Mouse (Mus musculus) CH12.LX (cell line): ENCODE measurements around the gene Ttll5. TPM values are rescaled to one million over a fixed set of nuclear protein-coding genes. Genes with fewer than 3 reads are reported as not detected.

Experiments used
- DNase-seq: peaks from one replicate; pipeline ENCODE4 v3.0.0-alpha.2; 2013; ENCODE audit errors: extremely low read depth
- H3K27ac ChIP-seq: 2 replicates; pipeline ENCODE4 v1.5.1; 2012; ENCODE audit warnings: low read depth, mild to moderate bottlenecking, control low read depth, moderate library complexity; ENCODE audit not compliant: insufficient read depth
- H3K27me3 ChIP-seq: replicated peaks from 2 replicates; pipeline ENCODE3; 2012; ENCODE audit warnings: inconsistent platforms
- H3K36me3 ChIP-seq, 2 experiments: replicated peaks in 1 of 2; 2 replicates each; pipeline versions ENCODE3 to v1.6.1; 2012; ENCODE audit warnings: inconsistent platforms in 1 of 2, low read length in 1 of 2, mild to moderate bottlenecking in 1 of 2, mixed read lengths in 1 of 2, moderate library complexity in 1 of 2; ENCODE audit not compliant: control insufficient read depth in 1 of 2, insufficient read depth in 1 of 2
- H3K4me1 ChIP-seq, 2 experiments: 2 replicates each; pipeline ENCODE4 v1.6.1; 2012; ENCODE audit warnings: inconsistent platforms in 1 of 2, moderate library complexity in 1 of 2; ENCODE audit not compliant: insufficient read depth in 2 of 2, control insufficient read depth in 1 of 2
- H3K4me2 ChIP-seq: 2 replicates; pipeline ENCODE4 v1.6.1; 2012; ENCODE audit warnings: low read depth, mild to moderate bottlenecking, control low read depth; ENCODE audit not compliant: poor library complexity, insufficient read depth, severe bottlenecking
- H3K4me3 ChIP-seq, 3 experiments: fragments of 150-350 bp in 1 of 3; sonication (generic) in 1 of 3; replicated peaks in 1 of 3; 2 replicates each; pipeline versions ENCODE3 to v1.5.1; 2011 to 2012; ENCODE audit warnings: low read depth in 2 of 3, low read length in 2 of 3, mild to moderate bottlenecking in 2 of 3, moderate library complexity in 2 of 3, control low read depth in 1 of 3, improper control_type of control experiment in 1 of 3, inconsistent platforms in 1 of 3, mixed read lengths in 1 of 3; ENCODE audit not compliant: poor library complexity in 1 of 3
- H3K79me2 ChIP-seq: replicated peaks from 2 replicates; pipeline ENCODE4 v1.6.1; 2012; ENCODE audit warnings: mild to moderate bottlenecking, moderate library complexity; ENCODE audit not compliant: control insufficient read depth, poor library complexity, insufficient read depth, severe bottlenecking; ENCODE audit errors: extremely low read depth
- H3K9ac ChIP-seq: 2 replicates; pipeline ENCODE4 v1.6.1; 2012; ENCODE audit warnings: low read depth, mild to moderate bottlenecking, control low read depth, moderate library complexity; ENCODE audit not compliant: insufficient read depth
- H3K9me3 ChIP-seq: replicated peaks from 2 replicates; pipeline ENCODE3; 2012; ENCODE audit warnings: low read length, inconsistent platforms, mixed read lengths
- BHLHE40 ChIP-seq: IDR thresholded peaks from 2 replicates; pipeline ENCODE4 v1.6.1; 2011; ENCODE audit warnings: mild to moderate bottlenecking, low read depth, low read length, improper control_type of control experiment
- CHD1 ChIP-seq: IDR thresholded peaks from 2 replicates; pipeline ENCODE4 v1.6.1; 2012; ENCODE audit warnings: low read depth, low read length, improper control_type of control experiment, inconsistent platforms
- CHD2 ChIP-seq: IDR thresholded peaks from 2 replicates; pipeline ENCODE4 v1.6.1; 2011; ENCODE audit warnings: low read length, improper control_type of control experiment
- CTCF ChIP-seq, 2 experiments: IDR thresholded peaks in 1 of 2; conservative IDR thresholded peaks in 1 of 2; 2 replicates each; pipeline ENCODE4 v1.5.1; 2011 to 2012; ENCODE audit warnings: low read depth in 2 of 2, low read length in 2 of 2, improper control_type of control experiment in 1 of 2, inconsistent platforms in 1 of 2, mild to moderate bottlenecking in 1 of 2, moderate library complexity in 1 of 2
- E2F4 ChIP-seq: IDR thresholded peaks from 2 replicates; pipeline ENCODE4 v1.6.1; 2011; ENCODE audit warnings: low read depth, low read length, improper control_type of control experiment; ENCODE audit not compliant: insufficient replicate concordance
- ELF1 ChIP-seq: IDR thresholded peaks from 2 replicates; pipeline ENCODE4 v1.6.1; 2014; ENCODE audit warnings: low read depth, mild to moderate bottlenecking, inconsistent platforms, low read length, improper control_type of control experiment
- EP300 ChIP-seq: IDR thresholded peaks from 2 replicates; pipeline ENCODE4 v1.6.1; 2011; ENCODE audit warnings: low read length, improper control_type of control experiment
- ETS1 ChIP-seq: conservative IDR thresholded peaks from 2 replicates; pipeline ENCODE4 v1.6.1; 2012; ENCODE audit warnings: low read depth, mild to moderate bottlenecking, inconsistent platforms, low read length, improper control_type of control experiment, moderate library complexity
- GABPA ChIP-seq: IDR thresholded peaks from 2 replicates; pipeline ENCODE4 v1.6.1; 2012; ENCODE audit warnings: low read depth, low read length, improper control_type of control experiment, inconsistent platforms; ENCODE audit not compliant: insufficient replicate concordance
- HCFC1 ChIP-seq: IDR thresholded peaks from 2 replicates; pipeline ENCODE4 v1.6.1; 2012; ENCODE audit warnings: low read depth, mild to moderate bottlenecking, inconsistent platforms, low read length, improper control_type of control experiment
- IRF4 ChIP-seq: IDR thresholded peaks from 2 replicates; pipeline ENCODE4 v1.6.1; 2014; ENCODE audit warnings: low read depth, mild to moderate bottlenecking, inconsistent platforms, low read length, improper control_type of control experiment
- JUN ChIP-seq: IDR thresholded peaks from 2 replicates; pipeline ENCODE4 v1.6.1; 2011; ENCODE audit warnings: low read depth, mild to moderate bottlenecking, low read length, improper control_type of control experiment, moderate library complexity; ENCODE audit not compliant: insufficient read depth
- JUND ChIP-seq: conservative IDR thresholded peaks from 2 replicates; pipeline ENCODE4 v1.6.1; 2011; ENCODE audit warnings: low read depth, low read length, improper control_type of control experiment
- KAT2A ChIP-seq: IDR thresholded peaks from 2 replicates; pipeline ENCODE4 v1.6.1; 2012; ENCODE audit warnings: low read length, improper control_type of control experiment, inconsistent platforms; ENCODE audit not compliant: insufficient replicate concordance
- MAFK ChIP-seq: IDR thresholded peaks from 2 replicates; pipeline ENCODE4 v1.6.1; 2011; ENCODE audit warnings: low read length, improper control_type of control experiment; ENCODE audit not compliant: insufficient replicate concordance
- MAX ChIP-seq: IDR thresholded peaks from 2 replicates; pipeline ENCODE4 v1.6.1; 2011; ENCODE audit warnings: low read length, improper control_type of control experiment
- MAZ ChIP-seq: IDR thresholded peaks from 2 replicates; pipeline ENCODE4 v1.6.1; 2012; ENCODE audit warnings: low read depth, mild to moderate bottlenecking, inconsistent platforms, low read length, improper control_type of control experiment, moderate library complexity
- MEF2A ChIP-seq: IDR thresholded peaks from 2 replicates; pipeline ENCODE4 v1.6.1; 2014; ENCODE audit warnings: low read depth, mild to moderate bottlenecking, inconsistent platforms, low read length, improper control_type of control experiment, borderline replicate concordance
- MXI1 ChIP-seq: IDR thresholded peaks from 2 replicates; pipeline ENCODE4 v1.6.1; 2011; ENCODE audit warnings: mild to moderate bottlenecking, low read depth, low read length, improper control_type of control experiment
- MYC ChIP-seq: IDR thresholded peaks from 2 replicates; pipeline ENCODE4 v1.6.1; 2011; ENCODE audit warnings: low read depth, mild to moderate bottlenecking, improper control_type of control experiment, low read length
- NELFE ChIP-seq: IDR thresholded peaks from 2 replicates; pipeline ENCODE4 v1.6.1; 2011; ENCODE audit warnings: low read depth, low read length, improper control_type of control experiment
- NRF1 ChIP-seq: IDR thresholded peaks from 2 replicates; pipeline ENCODE4 v1.6.1; 2014; ENCODE audit warnings: low read depth, mild to moderate bottlenecking, inconsistent platforms, low read length, improper control_type of control experiment, moderate library complexity
- PAX5 ChIP-seq: IDR thresholded peaks from 2 replicates; pipeline ENCODE4 v1.6.1; 2012; ENCODE audit warnings: low read length, inconsistent platforms, mixed read lengths
- POLR2A ChIP-seq: IDR thresholded peaks from 2 replicates; pipeline ENCODE4 v1.6.1; 2011; ENCODE audit warnings: low read depth, mild to moderate bottlenecking, improper control_type of control experiment, low read length
- POLR2AphosphoS2 ChIP-seq: IDR thresholded peaks from 2 replicates; pipeline ENCODE4 v1.6.1; 2011; ENCODE audit warnings: low read depth, low read length, improper control_type of control experiment
- RAD21 ChIP-seq: IDR thresholded peaks from 2 replicates; pipeline ENCODE4 v1.6.1; 2011; ENCODE audit warnings: low read depth, mild to moderate bottlenecking, low read length, improper control_type of control experiment, moderate library complexity
- RCOR1 ChIP-seq: conservative IDR thresholded peaks from 2 replicates; pipeline ENCODE4 v1.6.1; 2012; ENCODE audit warnings: low read depth, mild to moderate bottlenecking, inconsistent platforms, low read length, improper control_type of control experiment
- SIN3A ChIP-seq: IDR thresholded peaks from 2 replicates; pipeline ENCODE4 v1.6.1; 2012; ENCODE audit warnings: low read length, improper control_type of control experiment, inconsistent platforms
- SMC3 ChIP-seq: IDR thresholded peaks from 2 replicates; pipeline ENCODE4 v1.6.1; 2011; ENCODE audit warnings: low read depth, low read length, improper control_type of control experiment
- TBP ChIP-seq: conservative IDR thresholded peaks from 2 replicates; pipeline ENCODE4 v1.6.1; 2011; ENCODE audit warnings: low read depth, low read length, improper control_type of control experiment
- TCF12 ChIP-seq: IDR thresholded peaks from 2 replicates; pipeline ENCODE4 v1.6.1; 2014; ENCODE audit warnings: low read depth, mild to moderate bottlenecking, inconsistent platforms, low read length, improper control_type of control experiment
- UBTF ChIP-seq: IDR thresholded peaks from 2 replicates; pipeline ENCODE4 v1.6.1; 2012; ENCODE audit warnings: low read depth, mild to moderate bottlenecking, inconsistent platforms, low read length, improper control_type of control experiment, moderate library complexity
- USF1 ChIP-seq: IDR thresholded peaks from 2 replicates; pipeline ENCODE4 v1.6.1; 2014; ENCODE audit warnings: low read depth, mild to moderate bottlenecking, inconsistent platforms, low read length, improper control_type of control experiment
- USF2 ChIP-seq: conservative IDR thresholded peaks from 2 replicates; pipeline ENCODE4 v1.6.1; 2011; ENCODE audit warnings: low read depth, low read length, improper control_type of control experiment
- ZC3H11A ChIP-seq: IDR thresholded peaks from 2 replicates; pipeline ENCODE4 v1.6.1; 2012; ENCODE audit warnings: low read depth, mild to moderate bottlenecking, inconsistent platforms, low read length, improper control_type of control experiment
- ZKSCAN1 ChIP-seq: IDR thresholded peaks from 2 replicates; pipeline ENCODE4 v1.6.1; 2012; ENCODE audit warnings: low read depth, inconsistent platforms, low read length, improper control_type of control experiment, borderline replicate concordance
- ZMIZ1 ChIP-seq: IDR thresholded peaks from 2 replicates; pipeline ENCODE4 v1.6.1; 2012; ENCODE audit warnings: low read depth, mild to moderate bottlenecking, inconsistent platforms, low read length, improper control_type of control experiment
- ZNF384 ChIP-seq: IDR thresholded peaks from 2 replicates; pipeline ENCODE4 v1.6.1; 2012; ENCODE audit warnings: low read depth, low read length, improper control_type of control experiment, inconsistent platforms
- dilution Hi-C: fragments of 300-500 bp; cut with MboI; formaldehyde crosslinking; loops from 2 replicates; pipeline ENCODE4 v1.14.3; 2020; ENCODE audit warnings: low sequenced_read_pairs; ENCODE audit not compliant: extremely low pct_unique_long_range_greater_than_20kb, extremely low pct_ligation_motif_present
- in situ Hi-C: fragments of 300-500 bp; cut with MboI; formaldehyde crosslinking; loops from 3 replicates; pipeline ENCODE4 v1.14.3; 2019; ENCODE audit warnings: low sequenced_read_pairs, low pct_ligation_motif_present, low pct_unique_long_range_greater_than_20kb, mixed read lengths
- polyA plus RNA-seq: library from polyadenylated mRNA; unstranded; fragments of >175 nt; gene quantifications from 2 replicates; pipeline ENCODE4 v1.2.1, GENCODE M21; 2012; ENCODE audit warnings: low read depth; ENCODE audit not compliant: insufficient read length
- total RNA-seq, 2 experiments: library from RNA; depleted of rRNA; stranded (reverse); fragments of 300-350 nt in 1 of 2; fragments of >200 nt in 1 of 2; gene quantifications; 2 replicates each; pipeline ENCODE4 v1.2.3; 2012 to 2014

Ttll5 gene
- total and polyA plus RNA-seq, 3 experiments, result 5.7 to 14.0 (median 8.7) TPM

DNA sequence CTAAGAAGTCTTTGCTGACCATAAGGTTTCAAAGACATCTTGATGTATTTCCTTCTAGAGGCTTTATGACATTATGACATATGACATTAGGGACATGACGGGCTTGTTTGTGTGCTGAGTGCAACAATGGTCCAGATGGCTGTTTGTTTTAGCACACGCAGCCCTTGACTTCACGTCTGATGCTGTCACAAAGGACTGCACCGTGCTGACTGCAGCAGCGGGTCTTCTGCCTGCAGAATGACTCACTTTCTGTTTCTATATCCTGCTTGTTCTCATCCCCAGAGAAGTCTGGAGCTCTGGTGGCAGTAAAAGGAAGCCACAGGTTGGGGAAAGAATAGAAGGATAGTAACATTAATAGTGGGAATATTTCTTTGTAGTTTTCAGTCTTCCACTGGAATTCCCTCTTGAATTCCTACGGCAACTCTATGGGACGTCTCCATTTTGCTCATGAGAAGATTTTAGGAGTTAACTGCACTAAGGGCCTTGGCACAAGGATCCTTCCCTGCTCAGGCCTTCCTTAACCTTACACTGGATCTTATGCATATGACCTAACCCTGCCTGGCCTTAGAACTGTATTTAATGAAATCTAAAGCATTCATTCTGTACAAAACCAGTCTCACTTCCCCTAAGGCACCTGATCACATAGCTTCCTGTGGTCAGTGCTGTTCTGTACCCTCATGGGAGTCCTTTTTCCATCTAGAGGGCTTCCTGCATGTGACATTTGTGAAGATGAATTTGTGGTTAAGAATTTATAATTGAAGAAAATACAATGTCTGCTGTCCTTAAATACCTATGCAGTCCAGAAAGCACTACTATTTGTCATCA is 167.8 kb downstream of the Ttll5 start:
- Histone ChIP-seq H3K4me1 (peaks cover 7 to 17% of the 10 kb centered on the region in 2 experiments), H3K9me3 (no peaks in the 10 kb centered on the region), H3K9ac (no peak overlapping the region), H3K27ac (no peak overlapping the region), H3K27me3 (no peaks in the 10 kb centered on the region), H3K36me3 (peaks cover 8 to 16% of the 10 kb centered on the region in 2 experiments), H3K79me2 (no peaks in the 10 kb centered on the region), H3K4me2 (peak overlapping the region; percentile 55), H3K4me3 (no peak overlapping the region)
- in situ Hi-C loops (no loop called here), dilution Hi-C loops (no loop called here)
- TF ChIP-seq PAX5, result no peak
- TF ChIP-seq CHD2, result no peak
- TF ChIP-seq TCF12, result peak; percentile 46; the same call in 1 of the 2 replicates
- TF ChIP-seq MAX, result peak; percentile 35; the same call in 1 of the 2 replicates
- no peak for TF ChIP-seq MAZ
- no peak for TF ChIP-seq SMC3
- no peak for TF ChIP-seq ZMIZ1
- TF ChIP-seq JUN, result peak; percentile 46; the same call in 1 of the 2 replicates
- TF ChIP-seq ETS1, result peak; percentile 86
- peak; percentile 16; the same call in 1 of the 2 replicates for TF ChIP-seq RCOR1
- TF ChIP-seq POLR2A, result no peak
- TF ChIP-seq NELFE, result no peak
- TF ChIP-seq E2F4, result no peak
- peak; percentile 58; the same call in 1 of the 2 replicates for TF ChIP-seq MYC
- TF ChIP-seq HCFC1, result no peak
- no peak for TF ChIP-seq USF2
- peak; percentile 78 for TF ChIP-seq IRF4
- TF ChIP-seq USF1, result peak; percentile 5; the same call in 1 of the 2 replicates
- peak; percentile 94 for TF ChIP-seq BHLHE40
- TF ChIP-seq UBTF, result no peak
- no peak for TF ChIP-seq CTCF (conservative IDR thresholded peaks at IDR 0.05 in 1 of 2, IDR thresholded peaks at IDR 0.05 in 1 of 2; ENCODE audit: low read depth in 2 of 2, low read length in 2 of 2)
- peak; percentile 94 for TF ChIP-seq EP300
- TF ChIP-seq RAD21, result no peak
- 0 out of 2 replicates have a peak, but pooled peaks have one; percentile 6 for TF ChIP-seq MXI1
- no peak for TF ChIP-seq GABPA
- TF ChIP-seq MEF2A, result 0 out of 2 replicates have a peak, but pooled peaks have one; percentile 26
- TF ChIP-seq JUND, result no peak
- TF ChIP-seq SIN3A, result no peak
- TF ChIP-seq MAFK, result no peak
- TF ChIP-seq NRF1, result no peak
- TF ChIP-seq ZC3H11A, result no peak
- TF ChIP-seq POLR2AphosphoS2, result no peak
- TF ChIP-seq KAT2A, result no peak
- TF ChIP-seq CHD1, result no peak
- no peak for TF ChIP-seq ELF1
- TF ChIP-seq TBP, result no peak
- TF ChIP-seq ZNF384, result no peak
- no peak for TF ChIP-seq ZKSCAN1
- DNase-seq, result peak; percentile 69
